Mouse (Mus musculus): ENCODE measurements at regions not wholly inside any gene's neighbourhood (a gene's known extent, or its start where the extent isn't known, plus 50 kb on each side); places are given as distances from the start of the nearest gene placed in this dataset.

GRCm38 (mm10) chr15:68014605-68015305 lies 1514.0 kb upstream of the Lrrc6 start:
- no peak for DNase-seq

GRCm38 (mm10) chr15:68011162-68011561 lies 1510.5 kb upstream of the Lrrc6 start:
- DNase-seq, result no peak

- DNase-seq, result no peak
Measured at GRCm38 (mm10) chr15:68010189-68010588, 1509.5 kb upstream of the Lrrc6 start.

GRCm38 (mm10) chr15:68004798-68005197 lies 1504.1 kb upstream of the Lrrc6 start:
- DNase-seq, result no peak

DNA sequence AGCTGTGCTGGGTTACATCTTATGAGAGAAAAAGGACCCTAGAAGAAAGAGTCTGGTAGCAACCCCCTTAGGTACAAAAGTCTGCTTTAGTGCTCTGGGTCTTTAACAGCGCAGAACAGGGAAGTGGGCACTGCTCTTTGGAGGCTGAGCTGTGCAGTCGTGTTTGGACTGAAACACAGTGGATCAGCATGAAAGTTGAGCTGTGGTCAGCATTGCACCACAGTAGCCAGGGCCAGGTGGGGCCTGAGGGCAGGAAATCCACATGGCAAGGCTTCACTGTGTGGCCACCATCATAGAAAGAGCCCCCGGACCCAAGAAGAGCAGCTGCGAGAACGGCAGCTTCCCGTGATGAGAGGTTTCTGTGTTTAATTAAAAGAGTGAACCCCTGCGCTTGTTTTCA lies 1495.8 kb upstream of the Lrrc6 start:
- DNase-seq, result no peak

GRCm38 (mm10) chr15:67989428-67990272 lies 1488.9 kb upstream of the Lrrc6 start:
- DNase-seq, result no peak

DNA sequence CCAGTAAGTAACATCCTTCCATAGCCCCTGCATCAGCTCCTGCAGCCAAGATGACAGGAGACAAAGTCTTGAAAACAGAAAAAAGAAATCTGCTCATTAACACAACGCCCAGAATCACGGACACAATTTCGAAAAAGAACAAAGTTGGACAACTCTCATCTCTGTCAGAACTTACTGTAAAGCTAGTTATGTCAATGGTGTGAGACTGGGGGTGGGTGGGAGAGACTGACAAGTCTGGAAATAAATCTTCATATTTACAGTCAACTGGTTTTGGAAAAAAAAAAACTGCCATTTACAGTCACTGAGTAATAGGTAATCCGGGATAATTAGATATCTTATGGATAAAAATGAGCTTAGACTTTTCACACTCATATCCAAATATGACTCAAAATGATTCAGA lies 1487.2 kb upstream of the Lrrc6 start:
- no peak for DNase-seq

- peak; percentile 16 for DNase-seq
Measured at GRCm38 (mm10) chr15:67983253-67983652, 1482.5 kb upstream of the Lrrc6 start.

DNA sequence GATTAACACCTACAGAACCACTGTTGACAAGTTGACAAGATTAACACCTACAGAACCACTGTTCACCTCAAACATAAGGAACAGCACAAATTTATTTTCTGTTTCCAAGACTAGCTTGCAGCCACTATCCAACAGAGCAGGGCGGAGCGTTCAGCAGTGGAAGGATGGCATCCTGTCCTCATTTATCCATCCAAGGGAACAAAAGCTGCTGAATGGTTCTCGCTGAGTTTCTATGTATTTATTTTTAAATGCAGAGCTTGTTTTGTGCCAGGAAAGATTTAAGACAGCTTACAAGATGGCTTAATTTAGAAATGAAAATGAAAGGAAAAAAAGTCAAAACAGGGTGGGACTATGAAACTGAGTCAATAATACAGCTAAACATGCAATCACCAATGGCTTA lies 1481.2 kb upstream of the Lrrc6 start:
- DNase-seq, result no peak

DNA sequence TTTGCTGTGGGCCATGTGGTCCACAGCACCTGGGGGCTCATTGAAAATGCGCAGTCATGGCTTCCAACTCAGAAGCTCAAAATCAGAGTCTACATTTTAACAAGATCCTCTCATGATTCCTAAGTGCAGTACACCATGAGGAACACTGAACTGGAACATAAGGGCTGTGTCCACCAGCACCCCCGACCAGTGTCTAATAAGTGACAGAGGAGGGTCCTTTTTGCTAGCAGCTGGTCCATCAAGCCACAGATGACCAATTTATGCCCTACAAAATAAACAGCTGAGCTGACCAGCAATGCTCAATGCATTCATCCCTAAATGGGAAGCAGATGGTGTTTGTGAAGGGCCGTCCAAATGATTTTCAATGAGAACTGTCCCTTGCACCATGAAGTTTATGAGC lies 1478.7 kb upstream of the Lrrc6 start:
- peak; percentile 29 for DNase-seq

DNA sequence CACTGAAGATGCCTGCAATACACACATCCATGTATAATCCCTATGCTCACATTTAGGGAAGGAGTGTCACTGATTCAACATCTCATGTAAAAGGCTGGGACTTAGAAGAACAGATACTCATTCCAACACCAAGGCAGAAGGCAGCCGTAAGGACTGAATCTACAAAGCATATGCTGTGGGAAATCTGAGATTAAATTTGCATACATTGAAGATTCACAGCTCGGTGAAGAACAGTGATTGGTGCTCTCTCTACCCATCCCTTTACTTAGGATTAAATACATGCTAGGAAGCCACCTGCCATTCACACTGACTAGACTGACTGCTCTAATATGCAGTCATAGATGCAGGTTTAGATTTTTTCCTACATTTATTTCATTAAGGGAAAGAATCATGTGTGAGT lies 1476.5 kb upstream of the Lrrc6 start:
- no peak for DNase-seq

DNA sequence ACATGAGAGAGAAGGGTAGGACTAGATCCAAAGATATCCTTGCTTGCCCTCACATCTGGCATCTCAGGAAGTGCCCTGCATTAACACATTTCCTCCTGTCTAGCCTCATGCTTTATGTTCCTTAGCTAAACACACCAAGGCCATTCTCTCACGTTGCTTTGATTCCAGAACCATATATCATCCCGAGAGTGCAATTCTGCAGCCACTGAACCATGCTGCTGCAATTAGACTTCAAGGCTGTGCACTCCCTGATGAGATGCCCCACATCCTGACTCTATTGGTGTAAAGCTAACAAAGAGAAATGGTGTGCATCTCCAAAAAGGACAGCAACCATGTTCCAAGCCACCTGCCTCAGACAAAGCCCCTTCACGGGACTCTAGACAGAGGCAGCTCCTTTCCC lies 1471.3 kb upstream of the Lrrc6 start:
- peak; percentile 26 for DNase-seq

GRCm38 (mm10) chr15:67954216-67954615 lies 1453.5 kb upstream of the Lrrc6 start:
- no peak for DNase-seq

DNA sequence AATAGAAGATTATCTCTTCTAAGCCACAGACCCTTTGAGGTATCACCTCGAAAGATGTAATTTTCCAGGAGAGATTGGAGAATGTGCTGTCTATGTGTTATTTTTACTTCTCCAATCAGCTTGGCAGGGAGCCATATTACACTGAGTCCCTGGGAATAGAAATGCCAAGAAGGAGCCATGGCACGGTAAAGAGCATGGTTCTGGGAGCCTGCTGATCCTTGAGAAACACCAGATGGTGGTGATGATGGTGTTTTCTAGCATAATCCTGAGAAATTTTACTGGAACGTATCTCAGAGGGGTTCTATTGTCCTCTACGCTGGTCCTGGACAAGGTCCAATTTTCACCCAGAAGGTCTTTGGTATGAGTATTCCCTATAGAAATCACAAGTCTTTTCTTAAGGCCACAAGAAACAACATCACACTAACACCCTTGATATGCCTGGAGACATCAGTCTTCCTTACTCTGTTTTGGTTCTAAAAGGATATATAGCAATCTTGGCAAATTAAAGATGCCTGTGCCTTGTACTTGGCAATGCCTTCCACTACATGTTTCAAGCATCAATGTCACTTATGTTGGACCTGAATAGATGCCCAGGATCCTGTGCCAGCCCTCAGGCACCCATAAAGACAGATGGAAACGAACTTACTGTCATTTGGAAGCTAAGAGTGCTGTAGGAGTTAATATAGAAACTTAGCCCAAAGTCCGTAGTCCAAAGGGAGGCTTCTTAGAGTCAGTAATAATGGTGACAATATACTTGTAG lies 1449.8 kb upstream of the Lrrc6 start:
- DNase-seq, result no peak

GRCm38 (mm10) chr15:67944330-67945082 lies 1443.8 kb upstream of the Lrrc6 start:
- DNase-seq, result no peak

- no peak for DNase-seq
Measured at GRCm38 (mm10) chr15:67943046-67943445, 1442.3 kb upstream of the Lrrc6 start.

DNA sequence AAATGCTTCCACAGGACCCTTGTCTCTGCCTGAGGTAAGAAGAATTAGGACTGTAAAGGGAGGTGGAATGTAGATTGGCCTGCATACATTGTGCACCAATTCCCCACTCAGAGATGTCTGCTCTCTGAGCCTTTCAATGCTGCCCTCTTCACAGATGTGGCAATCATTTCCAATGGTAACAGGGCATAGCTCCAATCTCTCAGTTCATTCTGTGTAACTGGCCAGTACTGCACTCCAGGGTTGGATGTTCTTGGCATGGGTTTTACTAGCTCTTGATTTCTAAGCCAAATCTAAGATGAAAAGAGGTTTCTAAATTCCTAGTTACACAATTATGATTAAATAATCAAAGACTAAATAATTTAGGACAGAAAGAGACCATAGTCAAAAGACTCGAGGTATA lies 1439.8 kb upstream of the Lrrc6 start:
- DNase-seq, result no peak

GRCm38 (mm10) chr15:67924885-67925284 lies 1424.2 kb upstream of the Lrrc6 start:
- DNase-seq, result no peak

- DNase-seq, result no peak
Measured at GRCm38 (mm10) chr15:67907034-67907433, 1406.3 kb upstream of the Lrrc6 start.

GRCm38 (mm10) chr15:67905279-67905678 lies 1404.6 kb upstream of the Lrrc6 start:
- no peak for DNase-seq

- no peak for DNase-seq
Measured at GRCm38 (mm10) chr15:67904646-67905045, 1403.9 kb upstream of the Lrrc6 start.

GRCm38 (mm10) chr15:67902982-67903381 lies 1402.3 kb upstream of the Lrrc6 start:
- DNase-seq, result no peak

- no peak for DNase-seq
Measured at GRCm38 (mm10) chr15:67901191-67901601, 1400.5 kb upstream of the Lrrc6 start.

Measured in retina, postnatal 1 day (tissue).